Mouse (Mus musculus): Measurements from ENCODE around the gene Armc3. TPM values are rescaled to one million over a fixed set of nuclear protein-coding genes. Genes with fewer than 3 reads are reported as not detected.

Armc3 gene
- under 1 TPM in 1 of 2 experiments, not detected in 1; 0.18 TPM for total RNA-seq (2021)
- long read RNA-seq, experiment 1, partial matches to known transcripts: 0 of 3 reads
- long read RNA-seq, experiment 1, other reads (novel, unspliced or antisense): 3 of 3 reads
- long read RNA-seq, experiment 2, partial matches to known transcripts: 0 of 3 reads
- long read RNA-seq, experiment 2, other reads (novel, unspliced or antisense): 3 of 3 reads

GRCm38 (mm10) chr2:19198452-19199365 lies at the start of gene Armc3:
TSS of gene Armc3 (plus strand) at chr2:19199302.
- peak; percentile 3 to 27 for DNase-seq

- no peak for DNase-seq
These were observed 46.4 kb upstream of the Armc3 start for GRCm38 (mm10) chr2:19152687-19153086.

- no peak for DNase-seq
These were observed 42.9 kb upstream of the Armc3 start for GRCm38 (mm10) chr2:19156176-19156575.

- DNase-seq: no peak
These were observed 39.6 kb upstream of the Armc3 start for GRCm38 (mm10) chr2:19159539-19159938.

GRCm38 (mm10) chr2:19160368-19161114 lies 38.6 kb upstream of the Armc3 start:
- no peak for DNase-seq

- DNase-seq: no peak
These were observed 34.9 kb upstream of the Armc3 start for GRCm38 (mm10) chr2:19164234-19164633.

GRCm38 (mm10) chr2:19176827-19177236 lies 22.3 kb upstream of the Armc3 start:
- DNase-seq: no peak

- DNase-seq: no peak
These were observed 308 bp downstream of the Armc3 start for GRCm38 (mm10) chr2:19199366-19199853.

- DNase-seq: no peak
These were observed 1.0 kb downstream of the Armc3 start for GRCm38 (mm10) chr2:19200112-19200511.

- peak in 1 of 2 experiments; percentile 6 for DNase-seq
These were observed 2.6 kb downstream of the Armc3 start for GRCm38 (mm10) chr2:19201682-19202081.

GRCm38 (mm10) chr2:19234305-19234704 lies 35.2 kb downstream of the Armc3 start:
- DNase-seq: no peak

- no peak for DNase-seq
These were observed 36.1 kb downstream of the Armc3 start for GRCm38 (mm10) chr2:19235193-19235592.

- DNase-seq: no peak
These were observed 36.5 kb downstream of the Armc3 start for GRCm38 (mm10) chr2:19235614-19236013.

- no peak for DNase-seq
These were observed 39.7 kb downstream of the Armc3 start for GRCm38 (mm10) chr2:19238771-19239170.

- no peak for DNase-seq
These were observed 50.5 kb downstream of the Armc3 start for GRCm38 (mm10) chr2:19249611-19250010.

GRCm38 (mm10) chr2:19255037-19255436 lies 55.9 kb downstream of the Armc3 start:
- no peak for DNase-seq

GRCm38 (mm10) chr2:19257255-19257654 lies 58.2 kb downstream of the Armc3 start:
- DNase-seq: no peak

GRCm38 (mm10) chr2:19260399-19260798 lies 61.3 kb downstream of the Armc3 start:
- DNase-seq: no peak

GRCm38 (mm10) chr2:19263375-19263774 lies 64.3 kb downstream of the Armc3 start:
- DNase-seq: no peak

GRCm38 (mm10) chr2:19265834-19266233 lies 66.7 kb downstream of the Armc3 start:
- DNase-seq: no peak

- no peak for DNase-seq
These were observed 68.3 kb downstream of the Armc3 start for GRCm38 (mm10) chr2:19267396-19267795.

GRCm38 (mm10) chr2:19269955-19270354 lies 70.9 kb downstream of the Armc3 start:
- DNase-seq: peak in 1 of 2 experiments; percentile 7

- DNase-seq: no peak
These were observed 71.6 kb downstream of the Armc3 start for GRCm38 (mm10) chr2:19270709-19271120.
